Mouse (Mus musculus) liver, embryonic 14.5 days (tissue): ENCODE measurements at regions not wholly inside any gene's neighbourhood (a gene's known extent, or its start where the extent isn't known, plus 50 kb on each side); places are given as distances from the start of the nearest gene placed in this dataset.
"Not testable (repeated sequence)": the region's sequence is repeated elsewhere in the genome, so short reads cannot be mapped to it uniquely, and the experiment has no call there.

ENCODE experiments used
- ATAC-seq: fragments of 200-750 bp; cut with Nextera tagmentation; 2 replicates; pipeline ENCODE4 v1.8.0; 2017; ENCODE audit warnings: moderate number of reproducible peaks, mild to moderate bottlenecking, moderate library complexity; ENCODE audit not compliant: insufficient read depth
- DNase-seq, 3 experiments: peaks; one replicate each; pipeline ENCODE4 v3.0.0-alpha.2; 2012 to 2013; ENCODE audit warnings: low read depth in 3 of 3, low spot score in 3 of 3
- H3K27ac ChIP-seq: fragments of 300-500 bp; sonication (generic); 2 replicates; pipeline ENCODE4 v1.5.1; 2014; ENCODE audit warnings: moderate library complexity, mild to moderate bottlenecking, control low read depth, inconsistent platforms
- H3K27me3 ChIP-seq: fragments of 300-500 bp; sonication (generic); 2 replicates; pipeline ENCODE4 v1.6.1; 2014; ENCODE audit warnings: mild to moderate bottlenecking, low read length, moderate library complexity; ENCODE audit not compliant: control insufficient read depth, insufficient read depth
- H3K36me3 ChIP-seq: fragments of 300-500 bp; sonication (generic); replicated peaks from 2 replicates; pipeline ENCODE4 v1.6.1; 2014; ENCODE audit warnings: low read depth; ENCODE audit not compliant: control insufficient read depth, insufficient read depth
- H3K4me1 ChIP-seq, 2 experiments: fragments of 200-500 bp in 1 of 2; fragments of 300-500 bp in 1 of 2; sonication (generic) in 1 of 2; replicated peaks; 2 replicates each; pipeline ENCODE4 v1.6.1; 2012 to 2014; ENCODE audit warnings: antibody characterized with exemption in 1 of 2, inconsistent platforms in 1 of 2, low read length in 1 of 2; ENCODE audit not compliant: control insufficient read depth in 2 of 2, insufficient read depth in 2 of 2
- H3K4me2 ChIP-seq: fragments of 300-500 bp; sonication (generic); 2 replicates; pipeline ENCODE4 v1.6.1; 2014; ENCODE audit warnings: low read depth, mild to moderate bottlenecking, control low read depth, moderate library complexity
- H3K4me3 ChIP-seq, 2 experiments: fragments of 200-500 bp in 1 of 2; fragments of 300-500 bp in 1 of 2; sonication (generic) in 1 of 2; 2 replicates each; pipeline ENCODE4 v1.5.1; 2012 to 2014; ENCODE audit warnings: low read depth in 2 of 2, low read length in 2 of 2, mild to moderate bottlenecking in 2 of 2, control low read depth in 1 of 2, inconsistent platforms in 1 of 2, moderate library complexity in 1 of 2; ENCODE audit not compliant: insufficient read depth in 1 of 2
- H3K9ac ChIP-seq: fragments of 300-500 bp; sonication (generic); replicated peaks from 2 replicates; pipeline ENCODE4 v1.6.1; 2014; ENCODE audit warnings: mild to moderate bottlenecking, control low read depth, moderate library complexity
- H3K9me3 ChIP-seq: fragments of 300-500 bp; sonication (generic); 2 replicates; pipeline ENCODE4 v1.6.1; 2016; ENCODE audit warnings: low read length, mixed read lengths; ENCODE audit not compliant: control insufficient read depth
- CTCF ChIP-seq: IDR thresholded peaks from 2 replicates; pipeline ENCODE4 v1.5.1; 2016; ENCODE audit warnings: antibody characterized with exemption, low read depth, control low read depth
- EP300 ChIP-seq: IDR thresholded peaks from 2 replicates; pipeline ENCODE4 v1.6.1; 2016; ENCODE audit warnings: antibody characterized with exemption, low read depth
- WGBS: fragments of 180-500 bp; shearing (Covaris S2); extraction: QIAGEN DNeasy Blood & Tissue Kit; methylation state at CpG from one replicate; pipeline ENCODE4 v1.1.7; 2014; ENCODE audit not compliant: insufficient replicate concordance; 5-methylcytosine and 5-hydroxymethylcytosine counted together

- not testable (repeated sequence) for H3K4me3 ChIP-seq, H3K9me3 ChIP-seq, DNase-seq, H3K4me2 ChIP-seq, H3K27ac ChIP-seq, H3K9ac ChIP-seq, H3K36me3 ChIP-seq, H3K4me1 ChIP-seq, ATAC-seq, H3K27me3 ChIP-seq
- WGBS, result 69% methylated on average over 7 of the region's 7 CpGs
These were observed 139.5 kb downstream of the Slc6a15 start for GRCm38 (mm10) chr10:103507051-103507450.

- Histone ChIP-seq H3K4me3 (no peak overlapping the region), H3K36me3 (no peaks in the 10 kb centered on the region), H3K27me3 (no peaks in the 10 kb centered on the region), H3K9ac (no peak overlapping the region), H3K4me1 (no peaks in the 10 kb centered on the region), H3K9me3 (no peaks in the 10 kb centered on the region), H3K27ac (no peak overlapping the region), H3K4me2 (no peak overlapping the region)
- ATAC-seq (no peak), DNase-seq (no peak)
- 59% methylated on average over 2 of the region's 2 CpGs for WGBS
- TF ChIP-seq EP300 (no peak), CTCF (no peak)
These were observed 176.9 kb downstream of the Slc6a15 start for GRCm38 (mm10) chr10:103544502-103544901.

- no peak for DNase-seq
- no peak for TF ChIP-seq EP300
- no peak for TF ChIP-seq CTCF
- Histone ChIP-seq H3K4me3 (no peak overlapping the region), H3K9me3 (no peaks in the 10 kb centered on the region), H3K36me3 (no peaks in the 10 kb centered on the region), H3K9ac (no peak overlapping the region), H3K27me3 (no peaks in the 10 kb centered on the region), H3K4me1 (no peaks in the 10 kb centered on the region), H3K27ac (no peak overlapping the region), H3K4me2 (no peak overlapping the region)
- no peak for ATAC-seq
- WGBS, result 47% methylated on average over 2 of the region's 2 CpGs
These were observed 181.9 kb downstream of the Slc6a15 start for GRCm38 (mm10) chr10:103549510-103549909.

GRCm38 (mm10) chr10:103585097-103585496 is 217.5 kb downstream of the Slc6a15 start:
- TF ChIP-seq CTCF, result no peak
- Histone ChIP-seq H3K4me2 (no peak overlapping the region), H3K27ac (no peak overlapping the region), H3K36me3 (no peaks in the 10 kb centered on the region), H3K4me1 (no peaks in the 10 kb centered on the region), H3K9ac (no peak overlapping the region), H3K27me3 (no peaks in the 10 kb centered on the region), H3K4me3 (no peak overlapping the region), H3K9me3 (no peaks in the 10 kb centered on the region)
- ATAC-seq (no peak), DNase-seq (no peak)
- WGBS, result 46% methylated on average over 3 of the region's 3 CpGs

GRCm38 (mm10) chr10:103585504-103585903 is 217.9 kb downstream of the Slc6a15 start:
- Histone ChIP-seq H3K36me3 (no peaks in the 10 kb centered on the region), H3K27ac (no peak overlapping the region), H3K4me2 (no peak overlapping the region), H3K4me1 (no peaks in the 10 kb centered on the region), H3K9ac (no peak overlapping the region), H3K9me3 (no peaks in the 10 kb centered on the region), H3K4me3 (no peak overlapping the region), H3K27me3 (no peaks in the 10 kb centered on the region)
- 72% methylated on average over 2 of the region's 2 CpGs for WGBS
- TF ChIP-seq EP300 (no peak), CTCF (no peak)
- ATAC-seq (no peak), DNase-seq (no peak)

GRCm38 (mm10) chr10:103591985-103592384 is 224.4 kb downstream of the Slc6a15 start:
- WGBS, result 84% methylated on average over 2 of the region's 2 CpGs
- H3K9ac ChIP-seq, result no peak overlapping the region
- no peak for DNase-seq
- no peaks in the 10 kb centered on the region for H3K36me3 ChIP-seq
- no peaks in the 10 kb centered on the region for H3K27me3 ChIP-seq
- no peaks in the 10 kb centered on the region for H3K4me1 ChIP-seq
- no peak overlapping the region for H3K4me2 ChIP-seq
- no peaks in the 10 kb centered on the region for H3K9me3 ChIP-seq
- no peak overlapping the region for H3K27ac ChIP-seq
- ATAC-seq, result no peak
- H3K4me3 ChIP-seq, result no peak overlapping the region
- TF ChIP-seq CTCF, result no peak
- no peak for TF ChIP-seq EP300
